Mouse (Mus musculus) forelimb bud, embryonic 11.5 days (tissue): ENCODE results near the gene Cdk5rap1.
"Not testable (repeated sequence)": the region's sequence is repeated elsewhere in the genome, so short reads cannot be mapped to it uniquely, and the experiment has no call there.

ENCODE experiments used
- DNase-seq: peaks from one replicate; pipeline ENCODE4 v3.0.0-alpha.2; 2012; ENCODE audit warnings: low read depth, low spot score

The Cdk5rap1 gene

DNA sequence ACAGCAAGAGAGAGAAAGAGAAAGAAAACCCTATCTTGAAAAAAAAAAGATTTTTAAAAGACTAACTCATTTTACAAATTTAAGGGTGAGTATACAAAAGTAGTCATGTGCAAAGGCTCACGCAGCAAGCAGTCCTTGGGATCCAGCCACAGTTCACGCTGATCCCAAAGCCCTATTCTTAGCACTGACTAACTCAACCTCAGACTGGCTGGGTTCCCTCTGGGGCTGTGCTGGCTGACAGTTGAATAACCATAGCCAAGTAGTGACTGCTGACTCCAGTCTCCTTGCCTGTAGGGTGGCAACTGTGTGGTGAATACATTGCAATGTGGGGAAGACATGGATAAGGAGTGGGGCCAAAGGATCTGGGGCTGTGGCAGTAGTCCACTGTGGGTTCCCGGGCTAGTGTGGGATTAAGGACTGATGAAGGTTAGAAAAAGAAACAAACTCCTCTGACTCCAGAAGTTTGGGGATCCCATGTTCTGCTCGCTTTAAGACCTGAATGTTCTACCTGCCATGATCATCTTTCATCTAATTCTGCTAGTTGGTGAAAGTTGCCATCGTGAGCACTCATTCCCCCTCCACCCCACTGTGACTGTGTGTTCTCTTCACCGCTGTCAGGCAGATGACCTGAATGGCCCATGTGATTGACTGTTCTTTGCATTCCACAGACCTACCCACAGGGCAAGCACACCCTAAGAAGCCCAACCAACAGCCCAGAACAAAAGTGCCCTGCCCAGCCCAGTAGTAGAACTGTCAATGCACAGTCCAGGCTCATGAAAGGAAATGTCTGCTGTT, 2.2 kb upstream of the Cdk5rap1 start:
- no peak for DNase-seq

DNA sequence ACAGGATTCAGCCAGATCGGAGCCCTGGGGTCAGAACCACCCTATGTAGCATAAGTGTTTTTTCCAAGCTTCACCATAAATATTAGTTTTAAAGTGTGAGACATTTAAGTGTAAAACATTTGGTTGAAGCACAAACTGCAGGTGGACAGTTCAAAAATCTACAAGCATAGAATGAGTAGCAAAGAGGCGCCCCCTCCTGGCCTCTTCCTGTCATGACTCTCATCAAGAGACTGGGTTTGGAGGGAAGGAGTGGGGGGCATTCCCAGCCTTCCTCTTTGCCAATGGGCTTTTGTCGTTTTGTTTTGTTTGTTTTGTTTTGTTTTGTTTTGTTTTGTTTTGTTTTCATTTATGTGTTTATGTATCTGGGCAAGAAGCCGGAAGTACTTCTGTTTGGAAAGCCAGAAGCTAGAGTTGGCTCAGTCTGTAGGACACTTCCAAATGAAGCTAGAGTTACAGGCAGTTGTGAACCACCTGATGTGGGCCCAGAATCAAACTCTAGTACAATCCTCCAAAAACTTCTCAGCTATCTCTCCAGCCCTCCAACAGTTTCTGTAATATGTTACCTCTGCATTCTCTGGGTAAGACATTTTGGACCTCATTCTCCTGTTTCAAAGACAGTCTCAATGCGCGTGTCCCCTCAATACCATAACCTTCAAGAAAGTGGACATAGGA, 1.3 kb upstream of the Cdk5rap1 start:
- peak; percentile 60 for DNase-seq

DNA sequence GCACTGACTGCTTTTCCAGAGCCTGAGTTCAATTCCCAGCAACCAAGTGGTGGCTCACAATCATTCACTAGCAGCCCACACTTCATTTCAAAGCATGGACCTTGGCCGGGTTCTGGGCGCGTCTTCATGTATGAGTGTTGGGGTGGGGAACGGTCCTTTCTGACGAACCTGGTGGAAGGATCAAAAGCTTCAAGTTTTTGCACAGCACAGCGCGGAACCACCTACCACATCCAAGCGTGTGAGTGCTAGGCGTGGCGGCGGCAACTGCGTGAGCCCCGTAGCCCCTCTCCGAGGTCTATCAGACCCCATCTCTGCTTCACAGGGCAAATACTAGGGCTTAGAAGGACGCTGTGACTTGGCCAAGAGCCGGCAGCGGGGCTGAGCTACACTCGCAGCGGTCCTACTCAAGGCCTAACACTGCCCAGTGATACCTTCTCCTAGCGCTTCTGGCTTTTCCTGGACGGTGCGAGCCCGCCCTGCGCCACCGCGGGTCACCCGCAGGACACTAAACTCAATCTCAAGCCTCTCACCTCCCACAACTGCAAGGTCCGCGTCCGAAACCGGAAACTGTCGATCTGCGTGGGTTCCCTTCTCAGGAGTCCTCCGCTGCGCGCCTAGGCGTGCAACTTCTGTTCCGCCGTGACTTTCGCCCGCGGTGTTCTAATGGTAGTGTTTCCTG, 520 bp downstream of the Cdk5rap1 start:
- DNase-seq = peak; percentile 93

DNA sequence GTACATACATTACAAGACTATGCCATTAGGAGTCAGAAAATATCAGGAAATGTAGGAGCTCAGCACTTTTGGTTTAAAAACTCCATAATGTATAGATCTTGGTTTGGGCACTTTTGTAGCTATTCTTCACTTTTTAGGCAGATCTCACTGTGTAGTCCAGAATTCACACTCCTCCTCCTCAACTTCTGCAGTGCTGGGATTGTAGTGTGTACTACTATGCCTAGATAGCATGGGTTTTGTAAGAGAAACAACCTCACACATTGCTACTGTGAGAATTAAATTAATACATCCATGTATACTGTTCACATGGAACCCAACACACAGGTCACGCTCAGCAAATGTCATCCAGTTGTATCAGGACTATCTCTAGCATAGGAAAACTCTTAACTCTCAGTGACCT, 5.3 kb downstream of the Cdk5rap1 start:
- no peak for DNase-seq

DNA sequence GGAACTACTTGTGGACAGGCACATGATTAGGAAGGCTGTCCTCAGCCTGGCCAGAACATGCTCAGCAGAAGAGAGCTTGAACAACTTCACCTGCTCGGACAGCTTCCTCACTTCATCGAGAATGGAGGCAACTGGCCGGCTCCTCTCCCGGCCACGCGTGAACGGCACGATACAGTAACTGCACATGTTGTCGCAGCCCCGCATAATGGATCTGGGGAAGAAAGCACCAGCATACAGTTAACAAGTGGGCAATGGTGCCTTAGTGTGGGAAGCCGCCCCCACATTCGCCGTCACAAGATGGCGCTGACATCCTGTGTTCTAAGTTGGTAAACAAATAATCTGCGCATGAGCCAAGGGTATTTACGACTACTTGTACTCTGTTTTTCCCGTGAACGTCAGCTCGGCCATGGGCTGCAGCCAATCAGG, 18.8 kb downstream of the Cdk5rap1 start:
- not testable (repeated sequence) for DNase-seq

DNA sequence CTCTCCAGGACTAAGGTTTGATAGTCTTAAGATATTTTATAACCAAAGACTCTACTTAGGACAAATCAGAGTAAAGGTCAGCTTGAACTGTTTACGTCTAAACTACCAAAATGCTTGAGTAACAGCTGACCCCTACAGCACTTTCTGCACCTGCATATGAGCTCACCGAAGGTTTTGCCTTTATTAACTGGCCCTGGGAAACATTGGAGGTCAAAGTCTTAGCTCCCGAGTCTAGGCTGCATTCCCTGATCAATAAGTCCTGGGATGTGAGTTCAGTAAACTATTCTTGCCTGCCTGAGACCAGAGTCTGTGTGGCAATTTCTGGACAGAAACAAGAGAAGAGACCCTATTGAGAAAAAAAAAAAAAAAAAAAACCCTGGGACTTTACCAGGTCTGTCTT, 24.7 kb downstream of the Cdk5rap1 start:
- no peak for DNase-seq

DNA sequence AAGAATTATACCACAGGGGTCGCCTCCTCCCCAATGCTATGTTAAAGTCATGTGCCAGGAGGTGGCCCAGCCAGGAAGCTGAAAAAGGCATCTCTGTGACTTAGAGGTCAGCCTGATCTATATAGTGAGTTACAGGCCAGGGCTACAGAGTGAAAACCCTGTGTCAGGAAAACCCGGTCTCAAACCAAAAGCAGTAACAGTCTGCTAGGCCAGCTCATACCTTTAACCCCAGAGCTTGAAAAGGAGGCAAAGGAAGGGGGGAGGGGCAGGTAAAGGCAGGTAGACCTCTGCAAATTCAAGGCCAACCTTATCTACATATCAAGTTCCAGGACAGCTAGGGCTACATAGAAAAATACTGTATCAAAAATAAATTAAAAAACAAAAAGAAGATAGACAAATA, 33.5 kb downstream of the Cdk5rap1 start:
- no peak for DNase-seq

DNA sequence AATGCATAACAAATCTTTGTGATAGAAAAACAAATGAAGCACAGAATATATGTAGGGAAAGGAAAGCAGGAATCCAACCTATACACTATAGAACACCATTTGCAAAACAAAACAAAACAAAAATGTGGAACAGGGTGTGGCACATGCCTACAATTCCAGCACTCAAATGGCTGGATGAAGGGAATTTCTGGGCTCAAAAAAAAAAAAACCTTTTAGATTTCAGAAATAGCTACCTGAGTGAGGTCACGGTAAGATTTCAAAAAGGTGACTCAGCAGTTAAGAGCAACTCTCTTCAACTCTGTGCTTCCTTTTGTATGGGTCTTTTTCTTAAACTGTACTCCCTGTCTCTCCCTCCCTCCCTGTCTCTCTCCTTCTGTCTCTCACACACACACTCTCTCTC, 34.6 kb downstream of the Cdk5rap1 start:
- no peak for DNase-seq

DNA sequence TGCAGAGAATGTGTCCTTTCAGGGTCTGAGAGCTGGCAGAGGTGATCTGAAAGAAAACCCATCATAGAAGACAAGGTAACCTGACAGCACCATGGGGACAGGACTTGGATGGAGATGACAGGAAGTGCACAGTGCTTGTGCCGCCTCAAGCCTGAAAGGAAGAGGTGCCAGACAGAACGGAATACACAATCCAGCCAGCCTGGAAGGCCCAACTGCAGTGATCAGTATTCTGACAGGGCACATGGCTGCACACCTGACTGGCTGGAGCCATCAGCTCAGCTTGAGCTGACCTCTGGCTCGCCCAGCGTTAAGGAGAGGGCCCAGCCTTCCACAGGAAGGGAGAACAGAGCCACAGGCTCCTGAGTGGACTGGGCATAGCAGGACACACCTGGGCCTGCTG, 37.2 kb downstream of the Cdk5rap1 start:
- DNase-seq = no peak

DNA sequence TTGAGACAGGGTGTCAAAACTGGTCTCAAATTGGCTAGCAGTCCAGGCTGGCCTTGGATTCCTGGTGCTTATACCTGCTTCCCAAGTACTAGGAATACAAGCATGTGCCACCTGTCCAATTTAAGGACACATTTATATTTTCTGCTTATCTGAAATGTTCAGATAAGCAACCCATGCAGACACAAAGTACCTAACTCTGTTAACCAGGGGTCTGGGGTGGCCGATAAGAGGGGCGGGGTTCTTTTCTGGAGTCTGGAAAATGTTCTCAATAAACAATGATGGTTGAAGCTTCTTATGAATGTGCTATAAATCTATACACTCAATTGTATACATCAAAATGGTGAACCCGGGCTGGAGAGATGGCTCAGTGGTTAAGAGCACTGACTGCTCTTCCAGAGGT, 46.0 kb downstream of the Cdk5rap1 start:
- DNase-seq = no peak

DNA sequence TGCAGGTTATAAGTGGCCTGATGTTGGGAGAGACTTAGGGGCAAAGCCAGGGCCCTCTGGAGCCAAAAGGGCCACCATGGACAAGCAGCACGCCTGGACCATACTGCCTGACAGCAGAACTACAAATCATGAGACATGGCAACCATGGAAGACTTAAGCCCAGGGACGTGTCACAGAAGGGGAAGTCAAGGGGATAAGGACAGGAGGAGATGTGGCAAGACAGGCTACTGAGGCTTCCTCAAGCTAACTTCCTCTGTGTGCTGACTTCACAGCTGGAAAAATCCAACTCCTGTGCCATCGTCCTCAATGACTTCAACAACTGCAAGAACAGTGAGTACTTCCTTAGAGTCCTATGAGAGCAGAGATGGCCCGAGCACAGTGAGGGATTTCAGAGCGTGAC, 59.0 kb downstream of the Cdk5rap1 start:
- not testable (repeated sequence) for DNase-seq

DNA sequence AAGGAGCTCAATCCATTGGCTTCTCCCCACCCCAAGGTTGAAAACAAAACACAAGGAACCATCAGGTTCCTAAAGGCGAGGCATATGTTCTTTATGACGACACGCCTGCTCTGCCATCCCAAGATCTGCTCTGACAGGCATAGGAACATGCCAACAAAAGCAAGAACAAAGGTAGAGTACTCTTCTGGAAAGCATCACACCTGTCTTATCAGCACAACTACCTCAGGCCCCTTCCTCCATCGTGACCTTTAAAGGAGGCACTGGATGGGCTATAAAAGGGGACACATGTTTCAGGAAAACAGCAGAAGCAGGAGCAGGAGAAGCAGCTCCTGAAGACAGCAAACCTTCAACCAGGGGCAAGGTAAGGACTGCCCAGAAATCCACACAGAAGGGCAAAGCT, 65.9 kb downstream of the Cdk5rap1 start, which contains the start of gene Bpifb9b:
TSS of gene Bpifb9b (plus strand) at position 301 of the 400 bp plus-strand sequence.
- not testable (repeated sequence) for DNase-seq

DNA sequence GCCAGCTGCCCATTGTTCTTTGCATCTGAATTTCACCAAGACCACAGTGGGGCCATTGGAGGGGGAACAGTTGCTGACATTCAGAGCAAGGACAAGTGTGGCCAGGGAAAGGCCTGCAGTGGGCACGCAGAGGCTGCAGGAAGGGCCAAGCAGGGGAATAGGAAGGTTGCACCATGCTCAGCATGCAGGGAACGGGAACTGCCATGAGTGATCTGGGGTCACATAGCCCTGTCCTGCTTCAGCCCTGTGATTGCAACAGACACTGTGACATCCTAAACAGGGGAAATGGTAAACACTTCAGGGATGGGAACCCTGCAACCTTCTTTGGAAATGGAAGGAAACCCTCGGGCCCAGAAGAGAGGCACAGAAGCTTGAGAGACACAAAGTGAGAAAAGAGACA, 68.2 kb downstream of the Cdk5rap1 start:
- DNase-seq = not testable (repeated sequence)

DNA sequence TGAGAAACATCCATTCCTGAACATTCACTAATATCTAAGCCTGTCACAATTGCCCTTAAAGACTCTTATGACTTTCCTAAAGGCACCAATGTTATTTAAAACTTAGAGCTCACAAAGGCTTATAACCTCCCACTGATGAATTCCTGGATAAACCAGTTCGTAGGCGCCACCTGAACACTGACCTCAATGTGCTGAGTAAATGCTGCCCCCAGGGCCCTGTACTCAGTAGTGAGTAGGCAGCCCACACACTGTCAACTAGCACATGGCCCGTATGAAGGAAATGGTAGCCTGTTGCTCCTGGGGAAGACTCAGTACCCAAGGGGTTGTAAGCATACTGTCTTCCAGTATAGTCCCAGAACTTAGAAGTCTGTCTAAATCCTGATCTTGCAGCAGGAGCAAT, 71.0 kb downstream of the Cdk5rap1 start:
- no peak for DNase-seq

DNA sequence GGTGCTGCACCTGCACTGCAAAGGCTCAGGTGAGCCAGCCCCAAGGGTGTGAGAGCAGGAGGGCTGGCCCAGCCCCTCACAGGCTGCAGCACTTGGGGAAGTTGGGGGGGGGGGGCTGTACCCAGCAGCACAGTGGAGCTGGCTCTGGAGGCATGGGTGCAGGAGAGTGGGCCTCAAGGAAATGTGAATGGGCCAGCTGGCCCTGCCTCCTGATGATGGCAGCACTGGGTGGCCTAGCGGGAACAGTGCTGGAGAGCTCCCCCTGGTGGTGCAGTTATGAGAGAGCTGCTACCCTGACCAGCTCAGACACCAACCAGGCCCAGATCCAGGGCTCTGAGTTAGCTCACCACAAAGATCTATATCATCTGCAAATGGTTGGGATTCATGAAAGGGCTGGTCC, 72.3 kb downstream of the Cdk5rap1 start:
- DNase-seq = peak; percentile 77

DNA sequence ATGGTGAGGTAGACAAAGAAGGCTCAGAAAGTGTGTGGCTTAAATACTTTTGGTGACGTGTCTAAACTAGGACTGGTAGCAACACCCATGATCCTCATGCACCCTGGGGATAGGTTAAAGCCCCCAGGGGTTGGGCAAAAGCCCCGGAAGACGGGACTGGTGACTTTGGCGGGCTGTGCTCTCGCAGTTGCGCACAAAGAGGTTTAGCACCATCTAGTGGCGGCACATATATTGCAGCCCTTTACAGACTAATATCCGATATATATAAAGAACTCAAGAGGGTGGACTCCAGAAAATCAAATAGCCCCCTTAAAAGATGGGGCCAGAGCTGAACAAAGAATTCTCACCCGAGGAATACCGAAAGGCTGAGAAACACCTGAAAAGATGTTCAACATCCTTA, 78.1 kb downstream of the Cdk5rap1 start:
- peak; percentile 12 for DNase-seq

DNA sequence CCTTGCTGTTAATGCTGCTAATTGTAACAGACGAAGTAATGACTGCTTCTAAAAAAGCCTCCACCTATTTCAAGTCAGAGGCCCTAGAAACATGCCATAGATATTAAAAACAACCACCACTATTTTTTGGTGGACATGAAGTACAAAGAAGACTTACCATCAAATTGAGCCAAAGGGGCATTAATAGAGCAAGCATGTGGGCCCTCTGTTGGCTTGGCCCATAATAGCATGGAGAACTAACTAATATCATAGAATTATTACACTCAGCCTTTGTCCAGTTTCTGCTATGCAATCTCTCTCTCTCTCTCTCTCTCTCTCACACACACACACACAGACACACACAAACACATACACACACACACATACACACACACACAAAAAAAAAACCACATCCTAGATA, 80.0 kb downstream of the Cdk5rap1 start:
- no peak for DNase-seq

DNA sequence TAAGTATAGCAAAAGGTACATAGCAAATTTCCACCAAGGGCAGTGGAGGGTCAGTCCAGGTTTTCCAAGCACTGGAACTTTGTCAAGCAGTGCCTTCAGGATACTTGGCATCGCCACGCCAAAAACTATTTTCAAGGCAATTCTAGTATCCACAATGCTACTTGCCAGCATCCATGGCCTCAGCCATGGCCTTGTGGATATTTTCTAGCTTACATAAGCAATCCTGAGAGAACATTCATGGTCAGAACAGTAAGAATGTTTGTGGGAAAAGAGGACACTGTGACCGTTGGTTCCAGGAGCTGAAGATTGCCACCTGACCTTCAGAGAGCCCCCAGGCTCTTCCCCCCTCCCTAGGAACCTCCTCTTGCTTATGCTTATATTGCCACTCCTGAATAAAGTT, 80.9 kb downstream of the Cdk5rap1 start:
- not testable (repeated sequence) for DNase-seq
